Mouse (Mus musculus): ENCODE measurements around the gene Hsfy2. TPM values are rescaled to one million over a fixed set of nuclear protein-coding genes. Genes with fewer than 3 reads are reported as not detected.

The Hsfy2 gene
- not detected in 2 replicates for polyA plus RNA-seq (2015; fragmentation: Nextera tagmentation; extraction: Ambion mirVana)

DNA sequence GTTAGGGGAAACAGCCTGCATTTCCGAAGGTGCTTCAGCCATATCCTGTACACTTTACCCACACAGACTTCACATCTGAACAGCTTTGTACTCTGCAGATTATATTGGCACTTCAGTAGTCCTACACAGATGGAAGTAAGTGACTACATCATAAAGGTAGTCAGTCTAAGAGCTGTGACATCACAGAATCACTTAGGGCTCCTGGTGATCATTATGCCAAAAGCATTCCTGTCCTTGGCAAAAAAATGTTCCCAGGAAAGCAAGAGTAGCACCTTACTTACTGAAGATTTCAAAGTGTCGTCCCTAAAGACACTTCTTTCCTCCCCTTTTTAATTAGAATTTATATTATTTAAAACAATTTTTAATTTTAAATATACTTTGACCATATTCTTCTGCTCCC lies at the start of gene Hsfy2:
TSS of gene Hsfy2 (minus strand) at position 101 of the 400 bp plus-strand sequence.
- ATAC-seq (ENCODE audit: low FRiP score, low TSS enrichment): no peak
- no peaks in the 10 kb centered on the region for H3K36me3 ChIP-seq (ENCODE audit: insufficient read depth, low read length)
- H3K9me3 ChIP-seq (ENCODE audit: low read length): no peaks in the 10 kb centered on the region
- H3K4me2 ChIP-seq (replicated peaks; ENCODE audit: low read depth, low read length): no peak within 1 kb of the TSS
- H3K4me1 ChIP-seq (ENCODE audit: insufficient read depth, low read length): no peaks in the 10 kb centered on the region
- no peak within 1 kb of the TSS for H3K27ac ChIP-seq (ENCODE audit: low read length)
- no peak within 1 kb of the TSS for H3K9ac ChIP-seq (replicated peaks; ENCODE audit: low read length)
- H3K27me3 ChIP-seq (ENCODE audit: insufficient read depth, low read length): no peaks in the 10 kb centered on the region
- 85% methylated on average over 2 of the region's 2 CpGs for WGBS
- H3K4me3 ChIP-seq (ENCODE audit: low read length): no peak within 1 kb of the TSS

DNA sequence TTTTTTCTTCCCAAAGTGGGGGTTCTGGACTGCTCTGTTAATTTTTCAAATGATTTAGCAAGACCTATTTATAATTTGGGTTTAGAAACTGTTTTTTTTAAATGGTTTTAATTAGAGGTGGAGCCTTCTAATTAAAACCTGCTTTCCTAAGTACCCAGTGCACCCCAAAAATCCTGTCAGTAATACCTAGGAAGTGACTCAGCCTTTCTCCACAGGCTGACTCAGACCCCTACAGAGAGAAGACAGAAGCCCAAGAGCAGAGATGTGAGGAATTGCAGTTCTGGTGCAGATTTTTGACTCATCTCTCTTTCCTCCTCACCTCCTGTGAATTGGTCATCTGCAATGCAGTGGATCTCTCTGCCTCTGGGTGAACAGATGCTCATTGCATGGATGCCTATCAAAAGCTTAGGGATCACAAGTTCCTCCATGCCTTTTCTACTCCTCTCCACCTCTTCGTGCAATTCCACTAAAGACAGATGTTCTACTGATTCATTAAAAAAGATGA lies 47.9 kb upstream of the Hsfy2 start:
- WGBS: 90% methylated on average over 1 of the region's 1 CpGs
- Histone ChIP-seq H3K4me2 (replicated peaks; ENCODE audit: low read depth, low read length) (no peak overlapping the region), H3K9me3 (ENCODE audit: low read length) (no peaks in the 10 kb centered on the region), H3K27ac (ENCODE audit: low read length) (no peak overlapping the region), H3K9ac (replicated peaks; ENCODE audit: low read length) (no peak overlapping the region), H3K36me3 (ENCODE audit: insufficient read depth, low read length) (no peaks in the 10 kb centered on the region), H3K27me3 (ENCODE audit: insufficient read depth, low read length) (no peaks in the 10 kb centered on the region), H3K4me1 (ENCODE audit: insufficient read depth, low read length) (no peaks in the 10 kb centered on the region), H3K4me3 (ENCODE audit: low read length) (no peak overlapping the region)
- no peak for ATAC-seq (ENCODE audit: low FRiP score, low TSS enrichment)

DNA sequence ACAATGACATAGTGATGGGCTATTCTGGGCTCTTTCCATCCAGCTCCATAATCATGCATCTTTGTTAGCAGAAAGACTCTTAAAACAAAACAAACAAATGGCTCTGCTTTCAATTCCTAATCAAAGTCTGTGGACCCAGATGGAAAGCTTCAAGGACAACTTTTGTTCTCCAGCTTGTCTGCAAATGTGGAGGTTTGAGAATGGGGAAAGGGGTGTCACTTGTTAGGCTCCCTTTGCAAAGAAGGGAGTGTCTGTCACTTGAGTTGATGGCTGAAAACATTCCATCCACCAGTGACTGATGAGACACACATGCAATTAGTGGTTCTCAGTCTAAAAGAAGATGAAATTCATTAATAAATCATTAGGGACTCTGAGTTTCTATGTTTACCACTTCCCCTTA lies 47.3 kb upstream of the Hsfy2 start:
- no peaks in the 10 kb centered on the region for H3K9me3 ChIP-seq (ENCODE audit: low read length)
- H3K4me3 ChIP-seq (ENCODE audit: low read length): no peak overlapping the region
- H3K27ac ChIP-seq (ENCODE audit: low read length): no peak overlapping the region
- no peaks in the 10 kb centered on the region for H3K36me3 ChIP-seq (ENCODE audit: insufficient read depth, low read length)
- H3K4me1 ChIP-seq (ENCODE audit: insufficient read depth, low read length): no peaks in the 10 kb centered on the region
- H3K9ac ChIP-seq (replicated peaks; ENCODE audit: low read length): no peak overlapping the region
- no peaks in the 10 kb centered on the region for H3K27me3 ChIP-seq (ENCODE audit: insufficient read depth, low read length)
- ATAC-seq (ENCODE audit: low FRiP score, low TSS enrichment): no peak
- H3K4me2 ChIP-seq (replicated peaks; ENCODE audit: low read depth, low read length): no peak overlapping the region

DNA sequence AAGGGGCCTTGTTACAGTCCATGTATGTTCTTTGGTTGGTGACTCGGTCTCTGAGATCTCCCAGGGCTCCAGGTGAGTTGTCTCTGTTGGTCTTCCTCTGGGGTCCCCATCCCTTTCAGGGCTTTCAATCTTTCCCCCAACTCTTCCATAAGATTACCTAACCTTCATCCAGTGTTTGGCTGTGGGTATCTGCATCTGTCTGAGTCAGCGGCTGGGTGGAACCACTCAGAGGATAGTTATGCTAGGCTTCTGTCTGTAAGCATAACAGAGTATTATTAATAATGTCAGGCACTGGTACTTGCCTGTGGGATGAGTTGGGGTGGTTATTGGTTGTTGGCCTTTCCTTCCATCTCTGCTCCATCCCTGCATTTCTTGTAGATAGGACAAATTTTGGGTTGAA lies 44.0 kb upstream of the Hsfy2 start:
- 84% methylated on average over 2 of the region's 2 CpGs for WGBS
- H3K4me3 ChIP-seq (ENCODE audit: low read length): no peak overlapping the region
- H3K36me3 ChIP-seq (ENCODE audit: insufficient read depth, low read length): no peaks in the 10 kb centered on the region
- no peak for ATAC-seq (ENCODE audit: low FRiP score, low TSS enrichment)
- H3K4me1 ChIP-seq (ENCODE audit: insufficient read depth, low read length): no peaks in the 10 kb centered on the region
- no peak overlapping the region for H3K27ac ChIP-seq (ENCODE audit: low read length)
- no peak overlapping the region for H3K9ac ChIP-seq (replicated peaks; ENCODE audit: low read length)
- no peaks in the 10 kb centered on the region for H3K9me3 ChIP-seq (ENCODE audit: low read length)
- no peak overlapping the region for H3K4me2 ChIP-seq (replicated peaks; ENCODE audit: low read depth, low read length)
- H3K27me3 ChIP-seq (ENCODE audit: insufficient read depth, low read length): no peaks in the 10 kb centered on the region

DNA sequence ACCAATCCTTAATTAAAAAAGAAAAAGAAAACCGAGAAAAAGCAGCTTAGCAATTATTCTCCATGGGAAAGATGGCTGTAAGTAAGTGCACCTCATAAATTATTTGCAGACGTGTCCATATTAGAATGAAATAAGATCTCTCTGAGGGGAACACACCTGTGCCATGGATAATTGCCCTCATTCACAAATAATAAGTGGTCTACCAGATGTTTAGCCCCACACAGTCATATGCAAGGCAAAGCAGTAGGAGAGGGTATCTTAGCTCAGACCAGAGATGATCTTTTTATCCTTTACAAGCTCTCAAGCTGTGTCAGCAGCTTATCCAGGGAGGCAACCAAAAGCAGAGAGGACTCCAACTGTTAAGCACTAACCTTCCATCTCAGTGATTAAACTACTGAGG lies 38.0 kb upstream of the Hsfy2 start:
- ATAC-seq (ENCODE audit: low FRiP score, low TSS enrichment): no peak
- no peaks in the 10 kb centered on the region for H3K27me3 ChIP-seq (ENCODE audit: insufficient read depth, low read length)
- no peak overlapping the region for H3K27ac ChIP-seq (ENCODE audit: low read length)
- H3K4me3 ChIP-seq (ENCODE audit: low read length): no peak overlapping the region
- H3K4me2 ChIP-seq (replicated peaks; ENCODE audit: low read depth, low read length): no peak overlapping the region
- H3K36me3 ChIP-seq (ENCODE audit: insufficient read depth, low read length): no peaks in the 10 kb centered on the region
- no peaks in the 10 kb centered on the region for H3K9me3 ChIP-seq (ENCODE audit: low read length)
- WGBS: 26% methylated on average over 2 of the region's 2 CpGs
- 0 out of 2 replicates have a peak, but pooled peaks cover 4% of the 10 kb centered on the region for H3K4me1 ChIP-seq (ENCODE audit: insufficient read depth, low read length)
- no peak overlapping the region for H3K9ac ChIP-seq (replicated peaks; ENCODE audit: low read length)

DNA sequence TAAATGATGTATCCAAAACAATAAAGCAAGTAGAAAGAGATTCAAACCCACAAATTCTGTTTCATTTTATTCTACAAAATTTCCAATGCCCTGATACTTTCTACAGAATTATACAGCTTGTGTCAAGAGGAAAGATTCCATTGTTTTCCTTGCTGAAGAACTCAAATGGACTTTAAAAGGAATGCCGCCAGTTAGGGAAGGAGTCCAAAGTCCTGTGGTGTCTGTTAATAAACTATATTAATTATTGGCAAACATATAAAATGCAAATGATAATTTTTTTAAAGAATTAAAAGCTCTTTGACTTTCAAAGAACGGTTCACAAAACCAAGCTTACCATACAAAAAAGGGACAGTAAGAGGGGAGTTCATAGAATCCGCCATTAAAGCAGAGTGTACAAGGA lies 37.4 kb upstream of the Hsfy2 start:
- ATAC-seq (ENCODE audit: low FRiP score, low TSS enrichment): no peak
- Histone ChIP-seq H3K4me2 (replicated peaks; ENCODE audit: low read depth, low read length) (no peak overlapping the region), H3K9ac (replicated peaks; ENCODE audit: low read length) (no peak overlapping the region), H3K4me1 (ENCODE audit: insufficient read depth, low read length) (0 out of 2 replicates have a peak, but pooled peaks cover 4% of the 10 kb centered on the region), H3K27me3 (ENCODE audit: insufficient read depth, low read length) (no peaks in the 10 kb centered on the region), H3K36me3 (ENCODE audit: insufficient read depth, low read length) (no peaks in the 10 kb centered on the region), H3K4me3 (ENCODE audit: low read length) (no peak overlapping the region), H3K9me3 (ENCODE audit: low read length) (no peaks in the 10 kb centered on the region), H3K27ac (ENCODE audit: low read length) (no peak overlapping the region)
- WGBS: 87% methylated on average over 3 of the region's 3 CpGs

DNA sequence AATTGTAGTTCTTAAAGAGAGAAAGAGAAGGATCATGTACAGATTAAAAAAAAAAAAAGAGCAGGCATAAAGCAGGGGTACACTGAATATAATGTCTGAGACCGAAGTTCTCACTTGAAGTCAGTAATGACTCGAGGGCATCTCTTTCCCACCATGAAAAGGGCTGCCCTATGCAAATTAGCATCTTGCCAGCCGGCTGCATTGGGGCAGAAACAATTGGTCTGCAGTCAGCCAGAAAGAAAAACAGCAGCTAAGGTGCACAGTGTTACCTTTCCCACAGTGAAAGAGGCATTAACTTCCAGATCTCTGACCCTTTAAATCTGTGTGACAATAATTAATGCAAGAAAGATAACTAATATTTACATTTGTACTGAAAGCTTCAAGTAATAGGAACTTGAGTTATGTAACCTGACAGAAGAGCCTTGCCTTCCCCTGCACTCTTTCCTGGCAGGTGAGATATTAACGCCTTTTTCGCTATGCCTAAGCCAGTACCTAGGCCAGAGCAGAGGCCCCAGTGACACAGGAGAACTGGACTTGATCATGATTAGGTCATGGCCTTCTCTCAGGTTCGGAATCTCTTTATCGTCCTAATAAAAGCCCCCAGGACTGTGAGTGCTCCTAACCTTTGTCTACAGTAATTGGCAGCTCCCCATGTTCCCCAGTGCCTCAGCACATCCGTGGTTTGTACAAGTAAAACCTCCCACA lies 34.2 kb upstream of the Hsfy2 start:
- H3K4me2 ChIP-seq (replicated peaks; ENCODE audit: low read depth, low read length): no peak overlapping the region
- ATAC-seq (ENCODE audit: low FRiP score, low TSS enrichment): peak; percentile 88
- 0 out of 2 replicates have a peak, but pooled peaks cover 4% of the 10 kb centered on the region for H3K4me1 ChIP-seq (ENCODE audit: insufficient read depth, low read length)
- no peaks in the 10 kb centered on the region for H3K36me3 ChIP-seq (ENCODE audit: insufficient read depth, low read length)
- WGBS: 28% methylated on average over 8 of the region's 8 CpGs
- H3K27ac ChIP-seq (ENCODE audit: low read length): no peak overlapping the region
- no peaks in the 10 kb centered on the region for H3K27me3 ChIP-seq (ENCODE audit: insufficient read depth, low read length)
- no peaks in the 10 kb centered on the region for H3K9me3 ChIP-seq (ENCODE audit: low read length)
- no peak overlapping the region for H3K4me3 ChIP-seq (ENCODE audit: low read length)
- no peak overlapping the region for H3K9ac ChIP-seq (replicated peaks; ENCODE audit: low read length)

DNA sequence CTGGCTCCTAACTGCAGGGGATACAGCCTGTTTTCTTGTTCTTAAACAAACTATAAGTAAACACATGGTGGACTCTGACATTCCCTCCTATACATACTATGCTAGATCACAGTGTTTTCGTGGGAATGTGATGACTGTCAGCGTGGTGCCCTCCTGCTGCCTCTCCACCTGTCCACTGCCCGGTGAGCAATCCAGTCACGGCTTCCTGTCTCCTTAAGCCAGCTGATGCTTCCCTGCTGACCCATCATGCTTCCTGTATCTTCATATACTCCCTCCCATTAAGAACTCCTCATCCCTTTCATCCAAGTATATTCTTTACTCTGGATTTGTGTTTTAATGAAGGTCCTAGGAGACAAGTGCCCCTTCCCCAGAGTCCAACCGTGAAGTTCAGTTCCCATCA lies 33.3 kb upstream of the Hsfy2 start:
- Histone ChIP-seq H3K4me1 (ENCODE audit: insufficient read depth, low read length) (0 out of 2 replicates have a peak, but pooled peaks cover 4% of the 10 kb centered on the region), H3K9ac (replicated peaks; ENCODE audit: low read length) (no peak overlapping the region), H3K9me3 (ENCODE audit: low read length) (no peaks in the 10 kb centered on the region), H3K4me2 (replicated peaks; ENCODE audit: low read depth, low read length) (no peak overlapping the region), H3K36me3 (ENCODE audit: insufficient read depth, low read length) (no peaks in the 10 kb centered on the region), H3K27ac (ENCODE audit: low read length) (no peak overlapping the region), H3K27me3 (ENCODE audit: insufficient read depth, low read length) (no peaks in the 10 kb centered on the region), H3K4me3 (ENCODE audit: low read length) (no peak overlapping the region)
- ATAC-seq (ENCODE audit: low FRiP score, low TSS enrichment): no peak
- 78% methylated on average over 5 of the region's 5 CpGs for WGBS

DNA sequence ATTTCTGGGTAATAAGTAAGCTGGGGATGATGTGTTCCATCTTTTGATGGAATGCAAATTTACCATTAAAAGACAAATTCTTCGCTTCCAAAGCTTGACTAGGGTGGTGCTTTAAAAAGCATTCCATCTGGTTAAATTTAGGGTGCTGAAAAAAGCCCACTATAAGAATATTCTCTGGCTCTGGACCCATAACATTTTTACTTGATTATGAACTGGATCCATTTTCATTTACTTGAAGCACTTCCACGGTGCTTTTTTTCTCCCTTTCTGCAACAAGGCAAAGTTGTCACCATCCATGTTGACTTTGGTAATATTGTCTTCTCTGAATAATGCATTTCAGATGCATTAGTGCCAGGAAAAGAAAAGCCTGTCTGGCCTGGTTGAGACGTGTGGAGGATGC lies 27.4 kb upstream of the Hsfy2 start:
- ATAC-seq (ENCODE audit: low FRiP score, low TSS enrichment): no peak
- Histone ChIP-seq H3K4me2 (replicated peaks; ENCODE audit: low read depth, low read length) (no peak overlapping the region), H3K4me1 (ENCODE audit: insufficient read depth, low read length) (no peaks in the 10 kb centered on the region), H3K9ac (replicated peaks; ENCODE audit: low read length) (no peak overlapping the region), H3K27ac (ENCODE audit: low read length) (no peak overlapping the region), H3K36me3 (ENCODE audit: insufficient read depth, low read length) (no peaks in the 10 kb centered on the region), H3K27me3 (ENCODE audit: insufficient read depth, low read length) (no peaks in the 10 kb centered on the region), H3K4me3 (ENCODE audit: low read length) (no peak overlapping the region), H3K9me3 (ENCODE audit: low read length) (no peaks in the 10 kb centered on the region)
- WGBS: 80% methylated on average over 3 of the region's 3 CpGs

DNA sequence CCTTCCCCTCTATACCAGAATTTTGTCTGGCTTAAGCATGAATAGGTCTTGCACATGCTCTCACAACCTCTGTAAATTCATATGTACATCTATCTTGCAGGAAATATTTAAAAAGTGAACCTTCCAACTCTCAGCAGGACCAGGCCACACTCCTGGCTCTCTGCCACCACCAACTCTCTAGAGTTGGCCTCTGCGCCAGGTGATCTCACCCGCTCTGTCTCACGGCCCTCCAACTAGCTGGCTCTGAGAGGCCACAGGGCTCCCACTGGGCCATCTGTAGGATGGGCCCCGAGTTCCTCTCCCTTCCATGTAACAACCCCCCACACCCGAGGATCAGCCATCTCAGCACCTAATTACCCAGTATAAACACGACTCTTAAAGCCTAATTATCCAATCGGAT lies 10.4 kb downstream of the Hsfy2 start:
- WGBS: 80% methylated on average over 7 of the region's 7 CpGs
- no peak for ATAC-seq (ENCODE audit: low FRiP score, low TSS enrichment)

More for the DNA sequence above, 10.4 kb downstream of the Hsfy2 start:
- Histone ChIP-seq H3K4me3 (ENCODE audit: low read length) (no peak overlapping the region), H3K27ac (ENCODE audit: low read length) (no peak overlapping the region), H3K4me2 (replicated peaks; ENCODE audit: low read depth, low read length) (no peak overlapping the region), H3K9me3 (ENCODE audit: low read length) (no peaks in the 10 kb centered on the region), H3K4me1 (ENCODE audit: insufficient read depth, low read length) (no peaks in the 10 kb centered on the region), H3K27me3 (ENCODE audit: insufficient read depth, low read length) (no peaks in the 10 kb centered on the region), H3K36me3 (ENCODE audit: insufficient read depth, low read length) (no peaks in the 10 kb centered on the region), H3K9ac (replicated peaks; ENCODE audit: low read length) (no peak overlapping the region)

All from kidney, embryonic 16.5 days (tissue).